Mouse (Mus musculus): ENCODE data around the gene Slc44a5.

GRCm38 (mm10) chr3:154101671-154102070 is 128.4 kb downstream of the Slc44a5 start:
- TF ChIP-seq CTCF (IDR thresholded peaks at IDR 0.05; ENCODE audit: control insufficient read depth, insufficient read depth, insufficient replicate concordance, low read depth, low read length) (no peak), POLR2A (IDR thresholded peaks at IDR 0.05; ENCODE audit: control insufficient read depth, low read depth, low read length) (no peak)
